Mouse (Mus musculus): ENCODE measurements around the gene Tlx1. TPM values are rescaled to one million over a fixed set of nuclear protein-coding genes. Genes with fewer than 3 reads are reported as not detected.

Gene Tlx1
- total RNA-seq, 2 experiments from 2014 or later = not detected

DNA sequence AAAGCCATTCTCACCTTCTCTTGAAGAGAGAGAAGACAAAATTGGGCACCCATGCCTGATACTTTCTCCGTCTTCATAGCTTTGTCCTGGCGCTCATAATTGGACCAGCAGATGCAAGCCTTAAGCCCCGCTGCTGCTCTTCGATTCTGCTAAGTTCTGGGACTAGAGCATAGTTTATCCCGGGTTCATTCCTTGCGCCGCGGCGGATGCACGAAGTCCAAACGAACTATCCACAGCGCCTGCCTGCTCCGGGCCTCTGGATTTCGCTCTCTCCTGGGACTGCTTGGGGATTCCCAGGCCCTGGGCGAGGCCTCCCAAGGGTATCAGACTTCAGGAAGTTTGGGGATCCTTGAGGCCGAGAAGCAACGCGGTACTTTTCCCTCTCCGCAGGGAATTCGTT, 8.4 kb downstream of the Tlx1 start:
- no peak for DNase-seq

DNA sequence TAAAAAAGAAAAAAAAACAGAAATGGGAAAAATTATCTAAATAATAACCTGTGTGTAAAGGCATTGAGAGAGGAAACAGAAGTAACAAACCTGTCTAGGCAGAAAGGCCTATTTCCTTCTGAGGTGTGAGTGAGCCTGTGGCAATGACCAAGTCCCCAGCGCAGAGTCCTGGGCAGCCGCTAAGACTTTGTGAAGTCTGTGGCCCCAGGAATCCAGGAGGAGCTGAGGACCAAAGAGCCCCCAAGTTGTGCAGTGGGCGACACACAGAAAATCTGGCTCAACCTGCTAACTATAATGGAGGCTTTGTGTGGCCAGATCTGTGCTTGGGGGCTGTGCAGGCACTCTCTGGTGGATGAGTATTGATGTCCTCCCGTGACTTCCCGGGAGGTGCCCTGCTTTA, 9.0 kb downstream of the Tlx1 start:
- no peak for DNase-seq

DNA sequence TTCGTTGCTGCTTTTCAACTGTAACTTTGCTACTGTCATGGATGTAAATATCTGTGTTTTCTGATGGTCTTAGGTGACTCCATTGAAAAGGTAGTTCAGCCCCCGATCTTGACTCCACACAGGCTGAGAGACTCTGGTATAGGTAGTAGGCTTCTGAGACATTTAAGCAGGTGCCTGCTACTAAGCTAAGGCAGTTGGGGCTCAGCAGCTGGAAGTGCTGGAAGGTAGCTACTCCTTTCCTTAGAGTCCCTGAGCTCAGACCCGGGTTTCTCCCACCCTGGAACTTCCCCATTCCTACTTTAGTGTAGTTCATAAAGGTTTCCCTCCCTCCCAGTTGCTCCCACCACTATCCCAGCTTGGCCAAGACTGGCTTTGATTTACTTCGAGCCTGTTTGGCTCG, 9.5 kb downstream of the Tlx1 start:
- no peak for DNase-seq

DNA sequence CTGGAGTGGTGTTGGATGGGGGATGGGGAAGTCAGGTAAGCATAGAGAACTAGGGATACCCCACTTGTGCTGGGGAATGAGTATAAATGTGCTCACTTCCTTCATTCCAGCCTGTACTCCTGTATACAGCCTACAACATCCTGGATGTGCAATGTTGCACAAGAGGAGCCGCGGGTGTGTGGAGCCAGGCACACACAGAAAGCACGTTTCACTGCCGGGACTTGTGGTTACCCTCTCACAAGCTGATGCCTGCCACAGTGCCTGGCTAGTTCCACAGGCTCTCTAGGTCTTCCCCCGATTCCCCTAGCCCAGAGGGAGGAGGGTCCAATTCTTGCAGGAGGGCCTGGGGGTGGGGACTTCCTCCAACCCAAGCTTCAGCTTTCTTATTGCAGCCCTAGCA, 10.0 kb downstream of the Tlx1 start:
- no peak for DNase-seq

DNA sequence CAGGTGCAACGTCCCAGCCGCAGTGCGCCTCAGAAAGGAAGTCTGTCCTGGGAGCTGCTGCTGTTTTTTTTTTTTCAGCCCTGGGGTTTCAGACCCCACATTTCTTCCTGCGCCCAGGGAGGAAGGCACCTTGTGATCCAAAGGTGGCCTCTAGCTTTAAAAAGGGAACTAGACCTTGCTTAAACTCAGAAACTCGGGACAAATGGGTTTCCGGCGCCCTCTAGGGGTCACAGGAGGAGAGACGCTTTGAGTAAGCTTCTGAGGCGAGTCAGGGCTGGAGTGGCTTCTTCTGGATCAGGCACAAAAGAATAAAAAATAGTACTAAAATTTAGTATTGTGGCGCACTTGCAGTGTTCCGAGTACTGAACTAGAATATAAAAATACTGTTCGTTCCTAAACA, 10.6 kb downstream of the Tlx1 start:
- no peak for DNase-seq

DNA sequence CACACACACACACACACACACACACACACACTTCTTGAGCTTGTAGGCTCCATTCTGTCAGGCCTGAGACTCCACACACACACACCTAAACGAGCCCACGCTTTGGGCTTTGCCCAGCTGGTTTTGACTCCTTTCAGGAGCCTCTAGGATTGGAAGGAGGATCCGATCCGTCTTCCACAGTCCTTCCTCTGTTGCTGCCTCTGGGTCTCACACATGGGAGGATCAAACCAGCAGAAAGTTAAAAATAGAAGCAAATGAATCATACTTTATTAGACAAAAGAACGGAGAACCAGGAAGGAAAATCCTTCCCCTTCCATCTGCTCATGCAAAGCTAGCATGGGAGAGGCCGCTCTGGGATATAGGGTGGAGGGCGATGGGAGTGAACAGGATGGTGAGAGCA, 11.7 kb downstream of the Tlx1 start:
- no peak for DNase-seq

DNA sequence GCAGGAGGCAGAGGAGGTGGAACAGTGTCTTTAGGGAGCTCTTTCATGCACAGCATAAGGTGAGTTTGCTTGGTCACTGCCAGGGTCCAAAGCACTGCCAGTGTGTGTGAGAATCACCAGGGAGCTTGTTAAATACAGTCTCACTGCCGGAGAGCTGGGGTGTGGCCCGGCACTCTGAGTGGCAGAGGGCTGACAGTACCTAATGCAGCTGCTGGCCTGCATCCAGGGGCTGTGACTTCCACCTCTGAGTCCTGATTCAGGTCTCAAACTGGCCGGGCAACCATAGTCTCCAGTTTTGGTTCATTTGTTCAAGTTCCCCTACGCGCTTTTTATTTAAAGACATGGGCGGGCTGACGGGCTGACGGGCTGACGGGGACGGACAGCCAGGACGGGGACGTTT, 12.4 kb downstream of the Tlx1 start:
- DNase-seq = no peak

DNA sequence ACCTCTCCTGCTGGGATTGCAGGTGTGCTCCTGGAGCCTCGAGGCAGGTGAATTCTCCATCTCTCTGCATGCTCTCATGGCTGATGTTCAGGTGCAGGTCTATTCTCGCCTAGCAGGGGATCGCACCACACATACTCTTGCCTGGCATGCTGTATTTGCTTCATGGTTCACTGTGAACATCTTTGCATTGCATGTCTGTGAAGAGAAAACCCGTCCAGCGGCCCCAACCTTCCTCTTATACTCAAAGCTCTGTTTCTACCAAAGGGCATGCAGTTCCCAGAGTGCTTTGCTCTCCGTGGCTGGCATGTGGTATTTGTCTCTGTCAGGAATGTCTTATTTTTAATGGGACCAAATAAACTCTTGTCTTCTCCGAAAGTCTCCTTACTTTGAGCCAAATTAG, 20.0 kb downstream of the Tlx1 start:
- no peak for DNase-seq

DNA sequence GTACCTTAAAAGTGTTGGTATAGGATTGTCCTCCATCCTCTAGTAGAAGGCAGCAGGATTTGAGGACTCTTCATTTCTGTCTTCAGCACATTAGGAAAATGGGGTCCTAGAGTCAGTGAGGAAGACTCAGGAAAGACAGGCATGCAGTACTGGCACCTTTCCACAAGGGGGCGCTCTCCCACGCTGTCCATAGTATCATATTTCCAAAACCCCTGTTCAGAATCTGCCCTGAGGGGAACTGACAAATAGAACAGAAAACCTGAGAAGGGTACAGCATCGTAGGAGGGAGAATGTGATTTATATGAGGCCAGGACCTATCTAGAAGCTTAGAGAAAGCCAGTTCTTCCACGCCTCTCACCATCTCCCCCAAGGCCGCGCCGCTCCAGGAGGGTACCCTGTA, 24.3 kb downstream of the Tlx1 start:
- no peak for DNase-seq

DNA sequence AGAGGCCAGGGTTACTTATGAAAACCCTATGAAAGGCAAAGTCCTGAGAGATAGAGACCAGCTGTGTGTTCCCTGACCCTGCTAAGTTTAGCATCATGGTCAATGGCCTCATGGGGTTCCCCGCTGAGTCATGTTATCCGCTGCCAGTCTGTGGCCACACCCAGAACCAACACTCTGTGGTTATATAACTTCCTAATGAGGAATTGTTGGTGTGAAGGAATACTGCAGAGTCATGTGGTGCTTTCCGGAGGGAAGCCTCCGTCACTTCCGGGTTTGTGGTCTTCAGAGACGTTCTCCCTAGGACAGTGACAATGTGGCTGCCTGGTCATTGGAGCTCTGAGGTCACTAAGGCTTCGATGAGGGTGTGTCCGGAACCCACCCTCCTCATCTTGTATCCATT, 25.8 kb downstream of the Tlx1 start:
- DNase-seq = no peak

DNA sequence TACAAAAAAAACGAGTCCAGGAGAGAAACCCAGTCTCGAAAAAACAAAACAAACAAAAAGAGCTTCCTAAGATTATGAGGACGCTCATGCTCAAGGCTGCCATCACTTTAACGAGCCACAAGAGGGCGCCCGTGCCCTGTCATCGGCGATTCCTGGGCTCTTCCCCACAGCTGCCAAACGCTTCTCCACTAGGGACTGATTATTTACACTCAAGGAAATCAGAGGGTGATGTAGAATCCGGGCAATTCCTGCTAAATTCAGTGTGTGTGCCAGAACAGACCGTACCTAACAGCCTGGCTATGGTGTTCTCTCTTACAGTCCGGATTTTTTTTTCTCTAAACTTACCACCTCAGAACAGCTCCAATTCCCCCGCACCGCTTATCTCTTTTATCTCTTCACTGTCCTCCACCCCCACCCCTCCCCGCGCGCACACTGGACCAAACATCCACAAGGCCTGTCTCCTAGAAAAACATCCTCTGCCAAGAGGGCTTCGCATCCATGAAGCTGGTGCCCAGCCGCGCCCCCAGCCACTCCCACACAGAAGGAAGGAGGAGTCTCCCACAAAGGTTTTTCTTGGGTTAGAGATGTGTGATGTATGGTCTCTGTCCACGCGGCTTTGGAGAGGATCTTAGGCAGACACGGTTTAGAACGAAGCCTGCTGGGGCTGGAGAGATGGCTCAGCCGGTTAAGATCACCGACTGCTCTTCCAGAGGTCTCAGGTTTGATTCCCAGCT, 26.7 kb downstream of the Tlx1 start:
- DNase-seq = no peak

DNA sequence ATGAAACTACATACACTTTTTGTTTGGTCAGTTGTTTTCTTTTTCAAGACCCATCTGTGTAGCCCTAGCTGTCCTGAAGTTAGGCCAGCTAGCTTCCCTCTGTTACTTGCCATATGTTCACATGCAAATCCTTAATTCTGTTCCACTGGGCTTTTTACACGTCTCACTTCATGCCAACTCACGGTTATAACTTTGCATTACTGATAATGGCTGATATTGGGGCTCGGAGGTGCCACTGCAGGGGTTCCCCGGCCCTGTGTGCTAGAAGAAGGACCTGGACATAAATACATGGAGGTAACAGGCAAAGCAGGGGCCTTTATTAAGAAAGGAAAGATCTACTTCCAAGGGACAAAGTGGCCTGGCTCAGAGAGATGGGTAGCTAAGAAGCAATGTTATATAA, 29.0 kb downstream of the Tlx1 start:
- no peak for DNase-seq

DNA sequence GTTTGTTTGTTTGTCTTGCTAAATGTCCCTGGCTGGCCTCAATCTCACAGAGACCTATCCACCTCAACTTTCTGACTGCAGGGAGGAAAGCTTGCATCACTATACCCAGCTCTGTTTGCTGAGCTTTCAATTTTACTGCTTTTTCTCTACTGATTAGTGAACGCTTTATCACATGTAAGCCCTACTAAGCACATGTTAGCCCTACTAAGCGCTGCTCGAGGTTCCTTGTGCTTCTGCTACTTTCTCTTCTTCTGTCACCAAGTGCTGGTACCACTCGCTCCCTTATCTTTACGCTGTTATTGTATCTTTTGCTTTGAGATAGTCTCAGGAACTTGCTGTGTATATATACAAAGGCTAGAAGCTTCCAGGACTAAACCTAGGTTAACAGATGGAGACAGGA, 30.0 kb downstream of the Tlx1 start:
- DNase-seq = no peak

DNA sequence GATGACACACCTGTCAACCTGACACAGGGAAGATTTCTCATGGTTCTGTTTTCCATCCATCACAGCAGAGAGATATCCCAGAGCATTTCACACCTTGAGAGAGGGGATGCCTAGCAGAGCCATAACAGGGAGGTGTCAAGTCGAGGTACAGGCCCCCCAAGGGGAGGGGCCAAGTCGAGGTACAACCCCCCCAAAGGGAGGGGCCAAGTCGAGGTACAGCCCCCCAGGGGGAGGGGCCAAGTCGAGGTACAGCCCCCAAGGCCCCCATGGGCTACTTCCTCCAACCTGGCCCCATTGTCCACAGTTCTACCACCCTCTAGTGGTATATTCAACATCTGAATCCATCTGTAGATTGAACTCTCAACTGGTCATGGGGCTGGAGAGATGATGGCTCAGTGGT, 44.2 kb downstream of the Tlx1 start:
- DNase-seq = no peak

DNA sequence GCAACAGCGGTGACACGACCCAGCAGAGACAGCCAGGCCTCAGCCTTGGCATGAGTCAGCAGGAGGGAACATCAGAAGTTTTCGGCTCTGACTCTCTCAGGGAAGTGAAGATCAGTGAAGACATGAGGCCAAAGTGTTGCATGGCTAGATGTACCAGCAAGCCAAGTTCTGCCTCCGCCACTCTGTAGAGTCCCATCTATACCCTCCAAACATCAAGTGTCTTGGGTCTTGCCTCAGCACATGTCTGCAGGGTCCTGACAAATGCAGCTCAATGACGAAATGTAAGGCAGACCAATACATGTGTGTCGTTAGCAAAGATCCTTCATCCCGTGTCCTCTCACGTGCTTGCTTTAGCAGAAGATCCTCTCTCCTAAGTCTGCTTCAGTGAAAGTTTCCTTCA, 46.5 kb downstream of the Tlx1 start:
- DNase-seq = no peak

DNA sequence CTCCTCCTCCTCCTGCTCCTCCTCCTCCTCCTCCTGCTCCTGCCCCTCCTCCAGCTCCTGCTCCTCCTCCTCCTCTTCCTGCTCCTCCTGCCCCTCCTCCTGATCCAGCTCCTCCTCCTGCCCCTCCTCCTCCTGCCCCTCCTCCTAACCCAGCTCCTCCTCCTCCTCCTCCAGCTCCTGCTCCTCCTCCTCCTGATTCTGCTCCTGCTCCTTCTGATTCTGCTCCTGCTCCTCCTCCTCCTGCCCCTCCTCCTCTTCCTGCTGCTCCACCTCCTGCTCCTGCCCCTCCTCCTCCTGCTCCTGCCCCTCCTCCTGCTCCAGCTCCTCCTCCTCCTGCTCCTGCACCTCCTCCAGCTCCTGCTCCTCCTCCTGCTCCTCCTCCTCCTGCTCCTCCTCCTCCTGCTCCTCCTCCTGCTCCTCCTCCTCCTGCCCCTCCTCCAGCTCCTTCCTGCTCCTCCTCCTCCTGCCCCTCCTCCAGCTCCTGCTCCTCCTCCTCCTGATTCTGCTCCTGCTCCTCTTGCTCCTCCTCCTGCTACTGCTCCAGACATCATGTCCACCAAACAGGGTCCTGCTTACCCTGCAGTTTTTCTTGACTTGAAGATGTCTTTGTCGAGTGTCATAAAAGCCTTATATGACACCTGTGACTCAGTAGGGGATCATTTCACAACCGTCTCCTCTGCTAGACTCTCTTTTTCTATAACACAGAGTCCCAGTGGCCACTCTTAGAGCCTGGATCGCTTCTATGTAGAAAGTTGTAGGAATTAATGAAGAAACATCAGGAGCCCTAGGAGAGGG, 55.0 kb downstream of the Tlx1 start:
- DNase-seq = no peak

Other genes starting within 250 kb of the Tlx1 start
- gene Slf2, start 219.5 kb upstream of the Tlx1 start, total RNA-seq (2021) = 10 to 100 TPM; 39.5 to 46.2 TPM
- 10 to 100 TPM; 23.2 to 23.5 TPM for gene Sema4g, start 161.6 kb upstream of the Tlx1 start, total RNA-seq (2021)
- gene Twnk, start 145.0 kb upstream of the Tlx1 start, total RNA-seq (2021) = 10 to 100 TPM; 15.8 to 16.5 TPM
- gene Mrpl43, start 144.2 kb upstream of the Tlx1 start, total RNA-seq (2021) = 10 to 100 TPM; 37.6 to 41.8 TPM
- 10 to 100 TPM; 25.6 to 30.8 TPM for gene Lzts2, start 136.3 kb upstream of the Tlx1 start, total RNA-seq (2021)
- 1 to 10 TPM; 2.2 to 3.4 TPM for gene Pdzd7, start 105.0 kb upstream of the Tlx1 start, total RNA-seq (2021)
- gene Sfxn3, start 103.2 kb upstream of the Tlx1 start, total RNA-seq (2021) = 10 to 100 TPM; 82.4 to 91.5 TPM
- gene Kazald1, start 75.4 kb upstream of the Tlx1 start, total RNA-seq (2021) = 1 to 10 TPM; 1.2 to 1.6 TPM
- gene Lbx1, start 85.1 kb downstream of the Tlx1 start, total RNA-seq (2021) = not detected
- gene Btrc, start 213.1 kb downstream of the Tlx1 start, total RNA-seq (2021) = 10 to 100 TPM; 90.8 to 98.2 TPM